Mouse (Mus musculus): Measurements from ENCODE around the gene Cuta. TPM values are rescaled to one million over a fixed set of nuclear protein-coding genes. Genes with fewer than 3 reads are reported as not detected.
A peak's percentile ranks its signal among the peaks of the same experiment; 100 is the strongest.

Gene Cuta
- polyA plus RNA-seq, 2 experiments, result 127 to 146 TPM

DNA sequence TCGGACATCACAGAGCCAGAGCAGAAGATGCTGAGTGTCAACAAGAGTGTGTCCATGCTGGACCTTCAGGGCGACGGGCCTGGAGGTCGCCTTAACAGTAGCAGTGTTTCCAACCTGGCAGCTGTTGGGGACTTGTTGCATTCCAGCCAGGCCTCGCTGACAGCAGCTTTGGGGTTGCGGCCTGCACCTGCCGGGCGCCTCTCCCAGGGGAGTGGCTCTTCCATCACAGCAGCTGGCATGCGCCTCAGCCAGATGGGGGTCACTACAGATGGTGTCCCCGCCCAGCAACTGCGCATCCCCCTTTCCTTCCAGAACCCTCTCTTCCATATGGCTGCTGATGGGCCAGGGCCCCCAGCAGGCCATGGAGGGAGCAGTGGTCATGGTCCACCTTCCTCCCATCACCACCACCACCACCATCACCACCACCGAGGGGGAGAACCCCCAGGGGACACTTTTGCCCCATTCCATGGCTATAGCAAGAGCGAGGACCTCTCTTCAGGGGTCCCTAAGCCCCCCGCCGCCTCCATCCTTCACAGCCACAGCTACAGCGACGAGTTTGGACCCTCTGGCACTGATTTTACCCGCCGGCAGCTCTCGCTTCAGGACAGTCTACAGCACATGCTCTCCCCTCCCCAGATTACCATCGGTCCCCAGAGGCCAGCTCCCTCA is 22.3 kb upstream of the Cuta start:
- no peaks in the 10 kb centered on the region for H3K27me3 ChIP-seq (ENCODE audit: control insufficient read depth, insufficient read depth, low read length)
- H3K4me2 ChIP-seq (replicated peaks; ENCODE audit: low read depth, low read length, severe bottlenecking), result no peak overlapping the region
- no peaks in the 10 kb centered on the region for H3K9me3 ChIP-seq (ENCODE audit: control insufficient read depth, low read length)
- no peaks in the 10 kb centered on the region for H3K4me1 ChIP-seq (ENCODE audit: control insufficient read depth, insufficient read depth, low read length)
- no peak for TF ChIP-seq POLR2A (IDR thresholded peaks at IDR 0.05; ENCODE audit: borderline replicate concordance, extremely low read depth, insufficient read depth, insufficient read length)
- ATAC-seq (ENCODE audit: low FRiP score, low read depth), result 0 out of 2 replicates have a peak, but pooled peaks have one; percentile 11
- H3K27ac ChIP-seq (replicated peaks; ENCODE audit: low read depth, low read length), result no peak overlapping the region
- no peak overlapping the region for H3K9ac ChIP-seq (ENCODE audit: low read depth, low read length, severe bottlenecking)
- WGBS, result 93% methylated on average over 19 of the region's 21 CpGs
- no peak for DNase-seq (ENCODE audit: low spot score)
- peaks cover 95% of the 10 kb centered on the region for H3K36me3 ChIP-seq (ENCODE audit: control insufficient read depth, insufficient read depth, low read length)
- H3K4me3 ChIP-seq (replicated peaks; ENCODE audit: low read length), result no peak overlapping the region

DNA sequence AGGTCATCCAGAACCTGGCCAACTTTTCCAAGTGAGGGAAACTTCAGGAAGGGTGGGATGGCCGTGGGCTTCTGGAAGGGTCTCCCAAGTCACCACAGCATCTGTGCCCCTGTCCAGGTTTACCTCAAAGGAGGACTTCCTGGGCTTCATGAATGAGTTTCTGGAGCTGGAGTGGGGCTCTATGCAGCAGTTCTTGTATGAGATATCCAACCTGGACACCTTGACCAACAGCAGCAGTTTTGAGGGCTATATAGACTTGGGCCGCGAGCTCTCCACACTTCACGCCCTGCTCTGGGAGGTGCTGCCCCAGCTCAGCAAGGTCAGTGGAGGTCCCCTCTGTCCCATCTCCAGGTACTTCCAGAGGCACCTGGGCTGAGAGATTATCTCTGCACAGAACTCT is 20.4 kb upstream of the Cuta start:
- Histone ChIP-seq H3K27me3 (ENCODE audit: control insufficient read depth, insufficient read depth, low read length) (no peaks in the 10 kb centered on the region), H3K4me3 (replicated peaks; ENCODE audit: low read length) (no peak overlapping the region), H3K4me1 (ENCODE audit: control insufficient read depth, insufficient read depth, low read length) (no peaks in the 10 kb centered on the region), H3K9ac (ENCODE audit: low read depth, low read length, severe bottlenecking) (no peak overlapping the region), H3K9me3 (ENCODE audit: control insufficient read depth, low read length) (no peaks in the 10 kb centered on the region), H3K36me3 (ENCODE audit: control insufficient read depth, insufficient read depth, low read length) (peaks cover 95% of the 10 kb centered on the region), H3K4me2 (replicated peaks; ENCODE audit: low read depth, low read length, severe bottlenecking) (no peak overlapping the region), H3K27ac (replicated peaks; ENCODE audit: low read depth, low read length) (no peak overlapping the region)
- DNase-seq (ENCODE audit: low spot score), result no peak
- no peak for ATAC-seq (ENCODE audit: low FRiP score, low read depth)
- 98% methylated on average over 4 of the region's 4 CpGs for WGBS
- no peak for TF ChIP-seq POLR2A (IDR thresholded peaks at IDR 0.05; ENCODE audit: borderline replicate concordance, extremely low read depth, insufficient read depth, insufficient read length)

DNA sequence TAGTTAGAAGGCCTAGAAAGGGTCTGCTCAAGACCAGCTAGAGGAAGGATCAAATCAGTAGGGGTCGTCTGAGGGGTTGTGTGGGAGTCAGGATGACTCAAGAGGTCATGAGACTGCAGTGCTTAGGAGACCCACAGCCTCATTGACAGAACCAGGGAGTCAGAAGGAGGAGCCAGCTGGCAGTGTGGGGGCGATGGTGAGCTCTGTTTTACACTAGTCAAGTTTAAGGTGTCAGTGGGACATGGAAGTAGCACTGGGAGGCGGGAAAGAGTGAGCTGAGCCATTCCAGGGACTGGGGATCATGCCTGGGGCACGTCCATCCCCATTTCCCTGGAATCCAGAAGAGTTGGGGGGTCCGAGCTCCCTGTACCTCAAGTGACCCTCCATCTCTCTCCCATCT is 19.5 kb upstream of the Cuta start:
- no peak overlapping the region for H3K4me2 ChIP-seq (replicated peaks; ENCODE audit: low read depth, low read length, severe bottlenecking)
- no peak for ATAC-seq (ENCODE audit: low FRiP score, low read depth)
- H3K4me1 ChIP-seq (ENCODE audit: control insufficient read depth, insufficient read depth, low read length), result peaks cover 3% of the 10 kb centered on the region; the same call in 1 of the 2 replicates
- H3K36me3 ChIP-seq (ENCODE audit: control insufficient read depth, insufficient read depth, low read length), result peaks cover 89% of the 10 kb centered on the region
- H3K9ac ChIP-seq (ENCODE audit: low read depth, low read length, severe bottlenecking), result no peak overlapping the region
- no peak overlapping the region for H3K4me3 ChIP-seq (replicated peaks; ENCODE audit: low read length)
- WGBS, result 48% methylated on average over 5 of the region's 5 CpGs
- TF ChIP-seq POLR2A (IDR thresholded peaks at IDR 0.05; ENCODE audit: borderline replicate concordance, extremely low read depth, insufficient read depth, insufficient read length), result no peak
- DNase-seq (ENCODE audit: low spot score), result no peak
- H3K9me3 ChIP-seq (ENCODE audit: control insufficient read depth, low read length), result no peaks in the 10 kb centered on the region
- no peak overlapping the region for H3K27ac ChIP-seq (replicated peaks; ENCODE audit: low read depth, low read length)
- no peaks in the 10 kb centered on the region for H3K27me3 ChIP-seq (ENCODE audit: control insufficient read depth, insufficient read depth, low read length)

DNA sequence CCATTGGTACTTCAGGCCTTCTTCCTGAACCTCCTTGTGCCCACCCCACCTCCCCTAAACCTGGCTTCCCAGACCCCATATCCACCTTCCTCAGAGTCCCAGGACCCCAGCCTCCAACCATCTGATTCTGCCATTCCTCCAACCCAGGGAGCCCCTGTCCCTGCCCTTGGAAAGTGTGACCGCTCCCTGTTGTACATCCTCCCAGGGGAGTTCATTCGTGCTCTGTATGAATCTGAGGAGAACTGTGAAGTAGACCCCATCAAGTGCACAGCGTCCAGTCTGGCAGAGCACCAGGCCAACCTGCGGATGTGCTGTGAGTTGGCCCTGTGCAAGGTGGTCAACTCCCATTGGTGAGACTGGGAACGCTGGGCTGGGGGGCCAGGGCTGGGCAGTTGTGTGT is 18.5 kb upstream of the Cuta start:
- TF ChIP-seq POLR2A (IDR thresholded peaks at IDR 0.05; ENCODE audit: borderline replicate concordance, extremely low read depth, insufficient read depth, insufficient read length), result no peak
- no peaks in the 10 kb centered on the region for H3K9me3 ChIP-seq (ENCODE audit: control insufficient read depth, low read length)
- H3K27me3 ChIP-seq (ENCODE audit: control insufficient read depth, insufficient read depth, low read length), result no peaks in the 10 kb centered on the region
- H3K9ac ChIP-seq (ENCODE audit: low read depth, low read length, severe bottlenecking), result no peak overlapping the region
- peaks cover 83% of the 10 kb centered on the region for H3K36me3 ChIP-seq (ENCODE audit: control insufficient read depth, insufficient read depth, low read length)
- 97% methylated on average over 5 of the region's 5 CpGs for WGBS
- DNase-seq (ENCODE audit: low spot score), result no peak
- no peak overlapping the region for H3K27ac ChIP-seq (replicated peaks; ENCODE audit: low read depth, low read length)
- ATAC-seq (ENCODE audit: low FRiP score, low read depth), result no peak
- peaks cover 13% of the 10 kb centered on the region for H3K4me1 ChIP-seq (ENCODE audit: control insufficient read depth, insufficient read depth, low read length)
- H3K4me3 ChIP-seq (replicated peaks; ENCODE audit: low read length), result no peak overlapping the region
- H3K4me2 ChIP-seq (replicated peaks; ENCODE audit: low read depth, low read length, severe bottlenecking), result no peak overlapping the region

DNA sequence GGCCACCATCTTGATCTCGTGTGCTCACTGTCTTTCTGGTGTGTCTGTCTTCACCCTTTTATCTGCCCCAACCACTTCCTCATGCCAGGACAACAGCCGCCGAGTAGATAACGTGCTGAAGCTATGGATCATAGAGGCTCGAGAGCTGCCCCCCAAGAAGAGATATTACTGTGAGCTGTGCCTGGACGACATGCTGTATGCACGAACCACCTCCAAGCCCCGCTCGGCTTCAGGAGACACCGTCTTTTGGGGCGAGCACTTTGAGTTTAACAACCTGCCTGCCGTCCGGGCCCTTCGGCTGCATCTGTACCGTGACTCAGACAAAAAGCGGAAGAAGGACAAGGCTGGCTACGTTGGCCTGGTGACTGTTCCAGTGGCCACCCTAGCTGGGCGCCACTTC is 17.5 kb upstream of the Cuta start:
- Histone ChIP-seq H3K4me1 (ENCODE audit: control insufficient read depth, insufficient read depth, low read length) (peaks cover 23% of the 10 kb centered on the region), H3K36me3 (ENCODE audit: control insufficient read depth, insufficient read depth, low read length) (peaks cover 73% of the 10 kb centered on the region), H3K4me2 (replicated peaks; ENCODE audit: low read depth, low read length, severe bottlenecking) (no peak overlapping the region), H3K27ac (replicated peaks; ENCODE audit: low read depth, low read length) (no peak overlapping the region), H3K9me3 (ENCODE audit: control insufficient read depth, low read length) (no peaks in the 10 kb centered on the region), H3K4me3 (replicated peaks; ENCODE audit: low read length) (no peak overlapping the region), H3K9ac (ENCODE audit: low read depth, low read length, severe bottlenecking) (no peak overlapping the region), H3K27me3 (ENCODE audit: control insufficient read depth, insufficient read depth, low read length) (no peaks in the 10 kb centered on the region)
- WGBS, result 87% methylated on average over 18 of the region's 18 CpGs
- ATAC-seq (ENCODE audit: low FRiP score, low read depth) (no peak), DNase-seq (ENCODE audit: low spot score) (no peak)
- TF ChIP-seq POLR2A (IDR thresholded peaks at IDR 0.05; ENCODE audit: borderline replicate concordance, extremely low read depth, insufficient read depth, insufficient read length), result no peak
